Mouse (Mus musculus): ENCODE data around the gene Hpse2.
A peak's percentile ranks its signal among the peaks of the same experiment; 100 is the strongest.

Hpse2 gene

DNA sequence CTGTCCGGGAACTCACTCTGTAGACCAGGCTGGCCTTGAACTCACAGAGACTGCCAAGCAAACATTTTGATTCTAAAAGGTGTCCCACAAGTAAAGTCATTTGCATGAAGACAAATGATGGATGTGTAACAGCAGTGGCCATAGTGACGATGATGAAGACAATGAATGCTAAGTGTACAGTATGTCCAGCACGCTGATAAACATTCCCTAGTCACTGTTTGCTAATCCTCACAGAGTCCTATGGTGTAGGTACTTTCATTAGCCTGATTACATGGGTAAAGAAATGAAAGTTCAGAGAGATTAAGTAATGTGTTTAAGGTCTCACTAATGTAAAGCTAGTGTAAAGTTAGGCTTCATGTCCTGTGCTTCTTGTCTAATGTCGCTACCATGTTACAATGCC, 511.6 kb downstream of the Hpse2 start:
- no peak for DNase-seq (ENCODE audit: low read depth, low spot score)
- Histone ChIP-seq H3K36me3 (ENCODE audit: control insufficient read depth, insufficient read depth, low read length, poor library complexity, severe bottlenecking) (no peaks in the 10 kb centered on the region), H3K27me3 (ENCODE audit: control insufficient read depth, insufficient read depth, low read length, poor library complexity, severe bottlenecking) (no peaks in the 10 kb centered on the region)

GRCm38 (mm10) chr19:42869663-42870530, 518.3 kb downstream of the Hpse2 start:
- Histone ChIP-seq H3K36me3 (ENCODE audit: control insufficient read depth, insufficient read depth, low read length, poor library complexity, severe bottlenecking) (no peaks in the 10 kb centered on the region), H3K27me3 (ENCODE audit: control insufficient read depth, insufficient read depth, low read length, poor library complexity, severe bottlenecking) (no peaks in the 10 kb centered on the region)
- DNase-seq (ENCODE audit: low read depth, low spot score): no peak

- no peaks in the 10 kb centered on the region for H3K27me3 ChIP-seq (ENCODE audit: control insufficient read depth, insufficient read depth, low read length, poor library complexity, severe bottlenecking)
- no peak for DNase-seq (ENCODE audit: low read depth, low spot score)
- H3K36me3 ChIP-seq (ENCODE audit: control insufficient read depth, insufficient read depth, low read length, poor library complexity, severe bottlenecking): no peaks in the 10 kb centered on the region
Measured at GRCm38 (mm10) chr19:42868958-42869662, 519.0 kb downstream of the Hpse2 start.

DNA sequence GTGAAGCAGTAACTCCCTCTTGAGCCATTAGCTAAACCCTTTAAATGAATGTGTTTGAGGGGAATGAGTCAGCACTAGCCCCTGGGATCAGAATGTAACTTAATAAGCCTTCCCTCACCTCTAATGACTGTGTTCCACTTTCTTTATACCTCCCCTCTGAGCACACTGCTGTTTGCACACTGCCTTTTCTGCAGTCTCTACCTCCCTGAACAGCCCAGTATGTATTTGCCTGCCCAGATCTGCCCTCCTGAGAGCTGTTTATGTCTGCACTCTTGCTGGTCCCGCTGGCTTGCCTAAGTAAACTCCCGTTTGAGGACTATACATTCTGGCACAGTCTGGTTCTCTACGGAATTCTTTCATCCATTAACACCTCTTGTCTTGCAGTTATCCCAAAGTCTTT, 525.1 kb downstream of the Hpse2 start:
- H3K27me3 ChIP-seq (ENCODE audit: control insufficient read depth, insufficient read depth, low read length, poor library complexity, severe bottlenecking): no peaks in the 10 kb centered on the region
- no peak for DNase-seq (ENCODE audit: low read depth, low spot score)
- H3K36me3 ChIP-seq (ENCODE audit: control insufficient read depth, insufficient read depth, low read length, poor library complexity, severe bottlenecking): no peaks in the 10 kb centered on the region

DNA sequence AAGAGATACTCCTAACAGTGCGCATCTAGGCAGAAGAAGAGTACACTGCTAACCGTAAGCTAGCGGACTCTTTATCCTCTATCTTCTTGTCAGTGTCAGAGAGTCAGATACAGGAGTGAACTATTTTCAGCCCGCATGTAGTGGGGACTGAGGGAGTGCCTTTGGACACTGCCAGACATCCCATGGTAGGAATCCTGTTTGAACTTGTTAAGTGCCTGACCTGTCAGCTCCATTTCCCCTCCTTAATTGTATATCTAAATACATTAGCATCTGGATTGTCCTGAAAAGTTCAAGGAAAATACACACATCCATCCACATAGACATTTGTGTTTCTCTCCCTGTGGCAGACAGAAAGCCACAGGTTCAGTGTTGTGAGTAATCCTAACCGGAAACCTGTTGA, 531.1 kb downstream of the Hpse2 start:
- Histone ChIP-seq H3K36me3 (ENCODE audit: control insufficient read depth, insufficient read depth, low read length, poor library complexity, severe bottlenecking) (no peaks in the 10 kb centered on the region), H3K27me3 (ENCODE audit: control insufficient read depth, insufficient read depth, low read length, poor library complexity, severe bottlenecking) (no peaks in the 10 kb centered on the region)
- no peak for DNase-seq (ENCODE audit: low read depth, low spot score)

- no peaks in the 10 kb centered on the region for H3K27me3 ChIP-seq (ENCODE audit: control insufficient read depth, insufficient read depth, low read length, poor library complexity, severe bottlenecking)
- no peak for DNase-seq (ENCODE audit: low read depth, low spot score)
Measured at GRCm38 (mm10) chr19:42855649-42856048, 532.5 kb downstream of the Hpse2 start.

DNA sequence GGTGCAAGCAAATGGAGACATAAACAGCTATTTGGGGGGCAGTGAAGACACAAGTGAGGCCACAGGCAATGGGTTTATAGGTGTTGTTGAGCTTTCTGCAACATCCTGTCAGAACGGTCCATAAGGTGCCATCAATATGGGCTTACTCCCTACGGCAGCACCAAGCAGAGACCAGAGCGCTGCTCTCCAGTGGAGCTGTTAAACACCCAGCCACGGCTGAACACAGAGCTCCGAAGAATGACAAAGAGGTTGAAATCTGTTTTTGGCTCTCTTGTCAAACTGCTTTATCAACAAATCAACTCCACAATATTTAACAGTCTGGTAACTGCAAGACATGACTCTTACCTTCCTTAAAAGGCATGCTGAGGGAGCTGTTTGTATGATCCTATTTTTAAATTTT, 537.7 kb downstream of the Hpse2 start:
- no peaks in the 10 kb centered on the region for H3K27me3 ChIP-seq (ENCODE audit: control insufficient read depth, insufficient read depth, low read length, poor library complexity, severe bottlenecking)
- DNase-seq (ENCODE audit: low read depth, low spot score): no peak
- no peaks in the 10 kb centered on the region for H3K36me3 ChIP-seq (ENCODE audit: control insufficient read depth, insufficient read depth, low read length, poor library complexity, severe bottlenecking)

More at GRCm38 (mm10) chr19:42855649-42856048, 532.5 kb downstream of the Hpse2 start:
- no peaks in the 10 kb centered on the region for H3K36me3 ChIP-seq (ENCODE audit: control insufficient read depth, insufficient read depth, low read length, poor library complexity, severe bottlenecking)

DNA sequence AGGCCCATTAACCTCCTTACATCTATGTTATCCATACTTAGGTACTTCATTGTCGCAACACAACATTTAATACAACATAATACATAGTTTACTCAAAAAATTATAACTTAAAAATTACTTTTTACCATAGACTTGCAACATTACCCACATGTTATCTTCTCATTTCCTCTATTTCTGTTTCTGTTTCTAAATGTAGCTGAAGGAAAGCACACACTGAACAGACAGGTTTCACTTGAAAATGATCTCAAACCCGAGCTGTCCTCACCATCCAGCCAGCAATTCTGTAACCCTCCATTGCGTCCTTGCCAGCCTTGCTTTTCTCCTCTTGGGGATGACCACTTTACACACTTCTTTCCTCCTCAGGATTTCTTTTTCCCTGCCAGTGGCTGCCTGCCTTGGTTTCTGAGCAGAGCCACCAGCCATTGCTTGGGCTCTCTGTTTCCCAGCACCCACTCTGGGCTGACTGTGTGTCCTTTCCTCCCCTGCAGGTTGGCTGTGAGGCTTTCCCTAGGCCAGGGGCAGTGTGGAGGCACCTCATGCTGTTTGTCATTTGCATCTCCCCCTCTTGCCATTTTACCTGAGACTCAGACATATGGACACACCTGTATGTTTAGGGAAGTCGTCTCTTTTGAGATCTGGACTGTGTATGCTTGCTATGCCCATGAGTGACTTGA, 548.4 kb downstream of the Hpse2 start:
- DNase-seq (ENCODE audit: low read depth, low spot score): peak; percentile 29
- no peaks in the 10 kb centered on the region for H3K36me3 ChIP-seq (ENCODE audit: control insufficient read depth, insufficient read depth, low read length, poor library complexity, severe bottlenecking)
- H3K27me3 ChIP-seq (ENCODE audit: control insufficient read depth, insufficient read depth, low read length, poor library complexity, severe bottlenecking): no peaks in the 10 kb centered on the region

- Histone ChIP-seq H3K27me3 (ENCODE audit: control insufficient read depth, insufficient read depth, low read length, poor library complexity, severe bottlenecking) (no peaks in the 10 kb centered on the region), H3K36me3 (ENCODE audit: control insufficient read depth, insufficient read depth, low read length, poor library complexity, severe bottlenecking) (no peaks in the 10 kb centered on the region)
- no peak for DNase-seq (ENCODE audit: low read depth, low spot score)
Measured at GRCm38 (mm10) chr19:42839118-42839517, 549.0 kb downstream of the Hpse2 start.

GRCm38 (mm10) chr19:42838271-42838670, 549.9 kb downstream of the Hpse2 start:
- no peaks in the 10 kb centered on the region for H3K27me3 ChIP-seq (ENCODE audit: control insufficient read depth, insufficient read depth, low read length, poor library complexity, severe bottlenecking)
- no peaks in the 10 kb centered on the region for H3K36me3 ChIP-seq (ENCODE audit: control insufficient read depth, insufficient read depth, low read length, poor library complexity, severe bottlenecking)
- no peak for DNase-seq (ENCODE audit: low read depth, low spot score)

DNA sequence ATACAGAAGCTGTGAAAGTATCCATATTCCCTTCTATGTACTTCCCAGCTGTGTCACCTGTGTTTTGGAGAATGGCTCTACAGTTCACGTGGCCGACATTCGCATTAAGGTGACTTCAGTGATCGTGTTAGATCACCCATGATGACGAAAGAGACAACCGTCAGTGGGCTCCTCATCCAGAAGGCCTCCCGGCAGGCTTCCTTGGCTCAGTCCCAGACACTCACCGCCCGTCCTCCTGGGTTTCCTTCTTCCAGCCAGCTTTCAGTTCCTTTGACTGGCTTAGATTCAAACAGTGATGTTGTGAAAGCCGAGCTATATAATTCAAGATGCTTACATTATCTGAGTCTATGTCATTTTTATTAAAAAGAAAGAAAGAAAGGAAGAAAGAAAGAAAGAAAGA, 550.6 kb downstream of the Hpse2 start:
- Histone ChIP-seq H3K36me3 (ENCODE audit: control insufficient read depth, insufficient read depth, low read length, poor library complexity, severe bottlenecking) (no peaks in the 10 kb centered on the region), H3K27me3 (ENCODE audit: control insufficient read depth, insufficient read depth, low read length, poor library complexity, severe bottlenecking) (no peaks in the 10 kb centered on the region)
- DNase-seq (ENCODE audit: low read depth, low spot score): no peak

DNA sequence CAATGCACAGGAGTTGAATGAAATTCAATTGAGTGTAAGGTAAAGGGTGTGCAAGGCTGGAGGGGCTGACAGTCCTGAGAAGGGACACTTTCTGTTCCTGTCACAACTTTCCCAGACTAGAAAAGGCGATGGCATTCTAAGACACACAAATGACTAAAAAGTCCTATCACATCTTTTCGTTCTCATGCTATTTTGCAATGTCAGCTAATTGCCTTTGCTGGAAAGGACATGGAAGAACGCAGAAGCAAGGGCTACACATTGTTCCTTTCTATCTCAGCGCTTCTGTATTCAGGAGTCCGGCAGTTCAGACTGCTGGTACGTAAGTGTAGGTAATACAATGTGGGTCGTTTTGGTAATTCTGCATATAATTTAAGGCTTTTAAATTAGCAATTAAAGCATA, 555.0 kb downstream of the Hpse2 start:
- no peak for DNase-seq (ENCODE audit: low read depth, low spot score)
- no peaks in the 10 kb centered on the region for H3K36me3 ChIP-seq (ENCODE audit: control insufficient read depth, insufficient read depth, low read length, poor library complexity, severe bottlenecking)
- no peaks in the 10 kb centered on the region for H3K27me3 ChIP-seq (ENCODE audit: control insufficient read depth, insufficient read depth, low read length, poor library complexity, severe bottlenecking)

DNA sequence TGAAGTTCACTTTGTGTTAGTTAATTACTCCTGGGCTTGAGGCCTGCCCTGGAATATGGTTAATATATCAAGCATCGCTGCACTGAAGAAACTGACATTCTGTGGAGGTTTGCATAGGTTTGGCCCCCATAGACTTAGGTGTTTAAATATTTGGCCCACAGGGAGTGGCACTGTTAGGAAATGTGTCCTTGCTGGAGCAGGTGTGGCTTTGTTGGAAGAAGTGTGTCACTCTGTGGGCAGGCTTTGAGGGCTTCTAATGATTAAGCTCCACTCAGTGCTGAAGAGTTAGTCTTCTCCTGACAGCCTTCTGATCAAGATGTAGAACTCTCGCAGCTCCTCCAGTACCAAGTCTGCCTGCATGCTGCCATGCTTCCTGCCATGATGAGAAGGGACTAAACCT, 555.9 kb downstream of the Hpse2 start:
- Histone ChIP-seq H3K36me3 (ENCODE audit: control insufficient read depth, insufficient read depth, low read length, poor library complexity, severe bottlenecking) (no peaks in the 10 kb centered on the region), H3K27me3 (ENCODE audit: control insufficient read depth, insufficient read depth, low read length, poor library complexity, severe bottlenecking) (no peaks in the 10 kb centered on the region)
- no peak for DNase-seq (ENCODE audit: low read depth, low spot score)

DNA sequence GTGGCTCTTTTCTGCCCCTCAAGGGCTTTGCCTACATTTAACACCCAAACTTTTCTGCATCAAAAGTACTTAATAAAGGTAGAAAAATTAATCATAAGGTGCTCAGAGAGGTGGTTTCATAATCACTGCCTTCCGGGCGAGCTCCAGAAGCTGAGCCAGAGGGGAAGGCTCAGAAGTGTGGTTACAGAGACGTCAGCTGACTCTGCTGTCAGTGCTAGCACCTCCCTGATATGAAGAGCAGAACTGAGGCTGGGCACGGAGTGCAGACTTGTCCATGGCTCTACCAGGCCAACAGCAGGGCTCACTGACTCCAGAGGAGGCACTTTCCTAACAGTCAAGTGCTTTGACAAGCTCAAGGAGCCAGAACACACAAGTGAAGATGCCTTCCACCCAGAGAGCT, 559.0 kb downstream of the Hpse2 start:
- no peak for DNase-seq (ENCODE audit: low read depth, low spot score)
- H3K36me3 ChIP-seq (ENCODE audit: control insufficient read depth, insufficient read depth, low read length, poor library complexity, severe bottlenecking): no peaks in the 10 kb centered on the region
- no peaks in the 10 kb centered on the region for H3K27me3 ChIP-seq (ENCODE audit: control insufficient read depth, insufficient read depth, low read length, poor library complexity, severe bottlenecking)

DNA sequence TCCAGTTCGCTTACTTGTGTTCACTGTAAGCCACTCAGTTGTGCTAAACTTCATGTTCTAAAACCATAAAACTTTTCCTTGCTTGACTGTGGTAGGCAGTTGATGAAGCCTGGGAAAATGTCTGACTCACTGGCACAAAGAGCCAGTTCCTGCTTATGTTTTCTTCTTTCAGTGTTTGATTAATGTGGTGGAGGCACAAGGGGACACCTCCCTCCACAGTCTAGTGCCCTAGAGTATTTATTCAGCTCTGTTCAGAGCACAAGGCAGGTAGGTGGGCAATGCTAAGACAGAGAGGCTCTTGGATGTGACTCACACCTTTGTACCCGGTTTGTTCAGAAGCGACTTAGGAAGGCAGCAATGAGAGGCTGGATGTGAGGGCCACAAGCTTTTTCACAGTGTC, 560.3 kb downstream of the Hpse2 start:
- Histone ChIP-seq H3K36me3 (ENCODE audit: control insufficient read depth, insufficient read depth, low read length, poor library complexity, severe bottlenecking) (no peaks in the 10 kb centered on the region), H3K27me3 (ENCODE audit: control insufficient read depth, insufficient read depth, low read length, poor library complexity, severe bottlenecking) (no peaks in the 10 kb centered on the region)
- DNase-seq (ENCODE audit: low read depth, low spot score): no peak

Data from splenic B cell, adult 2 months (primary cell).